Mouse (Mus musculus) small intestine, adult 2 months (tissue): ENCODE data around the gene Pkhd1. TPM values are rescaled to one million over a fixed set of nuclear protein-coding genes. Genes with fewer than 3 reads are reported as not detected.

Experiments
- H3K27ac ChIP-seq: fragments of 200-500 bp; 2 replicates; pipeline ENCODE4 v1.5.1; 2012; ENCODE audit warnings: low read depth, low read length, control low read depth, inconsistent platforms; ENCODE audit not compliant: insufficient read depth
- H3K27me3 ChIP-seq: fragments of 200-500 bp; 2 replicates; pipeline ENCODE4 v1.6.1; 2012; ENCODE audit warnings: mild to moderate bottlenecking, moderate library complexity, low read length, inconsistent platforms; ENCODE audit not compliant: control insufficient read depth, insufficient read depth
- H3K36me3 ChIP-seq: fragments of 200-500 bp; 2 replicates; pipeline ENCODE4 v1.6.1; 2012; ENCODE audit warnings: mild to moderate bottlenecking, low read length, control low read depth, inconsistent platforms; ENCODE audit not compliant: control insufficient read depth, insufficient read depth
- H3K4me1 ChIP-seq: fragments of 200-500 bp; 2 replicates; pipeline ENCODE4 v1.6.1; 2012; ENCODE audit warnings: low read length, inconsistent platforms, mixed read lengths; ENCODE audit not compliant: control insufficient read depth, insufficient read depth, insufficient read length
- H3K4me3 ChIP-seq: fragments of 200-500 bp; 2 replicates; pipeline ENCODE4 v1.5.1; 2012; ENCODE audit warnings: low read depth, mild to moderate bottlenecking, control low read depth, inconsistent platforms, low read length, moderate library complexity
- CTCF ChIP-seq: fragments of 200-500 bp; IDR thresholded peaks from 2 replicates; pipeline ENCODE4 v1.5.1; 2012; ENCODE audit warnings: low read depth, mild to moderate bottlenecking, control low read depth, inconsistent platforms, low read length, moderate library complexity, mixed read lengths; ENCODE audit not compliant: insufficient replicate concordance, insufficient read length; ENCODE audit errors: extremely low read depth
- POLR2A ChIP-seq: fragments of 200-500 bp; IDR thresholded peaks from 2 replicates; pipeline ENCODE4 v1.6.1; 2012; ENCODE audit warnings: low read depth, mild to moderate bottlenecking, control low read depth, inconsistent platforms, low read length, moderate library complexity
- WGBS: fragments of 180-500 bp; shearing (Covaris S2); methylation state at CpG from one replicate; pipeline ENCODE4 v1.1.7; 2018; 5-methylcytosine and 5-hydroxymethylcytosine counted together
- polyA plus RNA-seq: library from polyadenylated mRNA; depleted of rRNA; stranded (reverse); fragments of >200 nt; gene quantifications from 2 replicates; pipeline ENCODE4 v1.2.3, GENCODE M21; 2012

Gene Pkhd1
- polyA plus RNA-seq, 1 experiment, result 0.03 TPM

GRCm38 (mm10) chr1:20344651-20345050 is 273.2 kb downstream of the Pkhd1 start:
- 49% methylated on average over 3 of the region's 3 CpGs for WGBS
- Histone ChIP-seq H3K27ac (no peak overlapping the region), H3K4me1 (no peaks in the 10 kb centered on the region), H3K4me3 (no peak overlapping the region), H3K27me3 (no peaks in the 10 kb centered on the region), H3K36me3 (no peaks in the 10 kb centered on the region)
- TF ChIP-seq CTCF (no peak), POLR2A (no peak)

GRCm38 (mm10) chr1:20311485-20311884 is 306.4 kb downstream of the Pkhd1 start:
- no peaks in the 10 kb centered on the region for H3K27me3 ChIP-seq
- no peak overlapping the region for H3K27ac ChIP-seq
- no peaks in the 10 kb centered on the region for H3K4me1 ChIP-seq
- WGBS, result 6% methylated on average over 2 of the region's 2 CpGs
- H3K36me3 ChIP-seq, result no peaks in the 10 kb centered on the region
- TF ChIP-seq CTCF (no peak), POLR2A (no peak)
- no peak overlapping the region for H3K4me3 ChIP-seq

- H3K27me3 ChIP-seq, result no peaks in the 10 kb centered on the region
- no peak overlapping the region for H3K27ac ChIP-seq
- no peak for TF ChIP-seq CTCF
- TF ChIP-seq POLR2A, result no peak
- no peak overlapping the region for H3K4me3 ChIP-seq
- no peaks in the 10 kb centered on the region for H3K4me1 ChIP-seq
- 68% methylated on average over 6 of the region's 6 CpGs for WGBS
- no peaks in the 10 kb centered on the region for H3K36me3 ChIP-seq
Measured at GRCm38 (mm10) chr1:20310925-20311324, 306.9 kb downstream of the Pkhd1 start.

GRCm38 (mm10) chr1:20306116-20306515 is 311.7 kb downstream of the Pkhd1 start:
- no peaks in the 10 kb centered on the region for H3K36me3 ChIP-seq
- no peak for TF ChIP-seq POLR2A
- TF ChIP-seq CTCF, result no peak

DNA sequence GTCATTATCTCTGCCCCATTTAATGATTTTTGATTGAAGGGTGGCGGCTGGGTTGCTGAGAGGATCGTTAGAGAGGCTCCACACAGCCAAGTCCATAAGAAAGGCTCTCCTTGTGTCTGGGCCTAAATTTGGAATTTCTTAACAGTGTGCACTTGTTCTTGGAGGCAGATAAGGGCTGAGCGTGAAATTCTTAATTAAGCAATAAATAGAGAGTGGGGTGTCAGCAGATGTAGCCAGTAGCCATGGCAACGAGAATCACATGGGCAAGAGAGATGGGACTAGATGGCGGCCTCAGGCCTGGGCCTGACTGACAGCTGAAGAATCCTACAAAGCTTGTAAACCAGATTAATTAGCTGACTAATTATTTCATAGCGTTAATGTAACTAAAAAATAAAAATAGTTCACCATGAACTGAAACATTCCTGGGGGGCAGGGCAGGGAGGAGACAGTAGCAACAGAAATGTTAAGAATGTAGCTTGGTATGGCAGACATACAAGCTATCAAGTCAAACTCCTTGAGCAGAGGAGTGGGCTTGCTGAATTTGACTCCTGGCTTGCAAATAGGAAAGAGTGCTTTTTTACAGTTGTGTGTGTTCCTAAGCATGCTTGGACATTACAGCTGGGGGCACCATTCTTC is 314.8 kb downstream of the Pkhd1 start:
- no peaks in the 10 kb centered on the region for H3K36me3 ChIP-seq
- H3K27me3 ChIP-seq, result no peaks in the 10 kb centered on the region
- H3K4me3 ChIP-seq, result no peak overlapping the region
- H3K4me1 ChIP-seq, result no peaks in the 10 kb centered on the region
- WGBS, result 76% methylated on average over 6 of the region's 6 CpGs
- H3K27ac ChIP-seq, result no peak overlapping the region
- TF ChIP-seq POLR2A (no peak), CTCF (no peak)

More at GRCm38 (mm10) chr1:20306116-20306515, 311.7 kb downstream of the Pkhd1 start:
- no peaks in the 10 kb centered on the region for H3K4me1 ChIP-seq
- no peaks in the 10 kb centered on the region for H3K27me3 ChIP-seq
- H3K4me3 ChIP-seq, result no peak overlapping the region
- no peak overlapping the region for H3K27ac ChIP-seq
- WGBS, result 60% methylated on average over 3 of the region's 3 CpGs

GRCm38 (mm10) chr1:20302187-20302942 is 315.5 kb downstream of the Pkhd1 start:
- no peaks in the 10 kb centered on the region for H3K4me1 ChIP-seq
- no peak overlapping the region for H3K27ac ChIP-seq
- TF ChIP-seq CTCF (no peak), POLR2A (no peak)
- H3K36me3 ChIP-seq, result no peaks in the 10 kb centered on the region
- WGBS, result 84% methylated on average over 8 of the region's 8 CpGs
- no peak overlapping the region for H3K4me3 ChIP-seq
- H3K27me3 ChIP-seq, result no peaks in the 10 kb centered on the region

DNA sequence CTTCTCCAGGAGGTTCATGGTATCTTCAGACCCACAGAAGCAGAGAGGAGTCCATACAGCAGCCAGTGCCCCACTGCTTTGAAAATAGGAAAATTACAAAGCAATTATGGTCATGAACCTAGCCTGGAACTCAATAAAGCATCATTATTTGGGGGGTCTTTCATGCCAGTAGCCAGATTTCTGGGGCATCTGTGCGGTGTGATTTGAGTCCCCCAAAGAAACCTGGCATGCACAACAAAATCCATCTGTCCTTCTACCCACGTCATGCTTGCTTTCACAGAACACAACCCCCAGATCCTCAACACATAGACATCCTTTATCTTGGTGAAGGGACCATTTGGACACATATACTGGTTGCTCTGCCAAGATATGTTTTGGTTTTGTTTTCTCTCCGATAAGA is 316.2 kb downstream of the Pkhd1 start:
- no peak overlapping the region for H3K27ac ChIP-seq
- 77% methylated on average over 3 of the region's 3 CpGs for WGBS
- H3K4me3 ChIP-seq, result no peak overlapping the region
- H3K27me3 ChIP-seq, result no peaks in the 10 kb centered on the region
- no peaks in the 10 kb centered on the region for H3K36me3 ChIP-seq
- TF ChIP-seq POLR2A (no peak), CTCF (no peak)
- no peaks in the 10 kb centered on the region for H3K4me1 ChIP-seq
